Mouse (Mus musculus) hindbrain, embryonic 14.5 days (tissue): ENCODE results near the gene Rergl. TPM values are rescaled to one million over a fixed set of nuclear protein-coding genes. Genes with fewer than 3 reads are reported as not detected.

Experiments
- ATAC-seq: fragments of 200-750 bp; cut with Nextera tagmentation; 2 replicates; pipeline ENCODE4 v1.8.0; 2017; ENCODE audit warnings: moderate number of reproducible peaks, mild to moderate bottlenecking, moderate TSS enrichment, moderate library complexity; ENCODE audit not compliant: low FRiP score
- DNase-seq: peaks from one replicate; pipeline ENCODE4 v3.0.0-alpha.2; 2015; ENCODE audit warnings: low spot score
- H3K27ac ChIP-seq: fragments of 300-500 bp; sonication (generic); 2 replicates; pipeline ENCODE4 v1.5.1; 2014; ENCODE audit warnings: mild to moderate bottlenecking, moderate library complexity
- H3K27me3 ChIP-seq: fragments of 300-500 bp; sonication (generic); 2 replicates; pipeline ENCODE4 v1.6.1; 2014; ENCODE audit warnings: mild to moderate bottlenecking, low read length, mixed read lengths; ENCODE audit not compliant: control insufficient read depth, insufficient read depth
- H3K36me3 ChIP-seq: fragments of 300-500 bp; sonication (generic); replicated peaks from 2 replicates; pipeline ENCODE4 v1.6.1; 2014; ENCODE audit not compliant: control insufficient read depth, insufficient read depth
- H3K4me1 ChIP-seq: fragments of 300-500 bp; sonication (generic); replicated peaks from 2 replicates; pipeline ENCODE4 v1.6.1; 2014; ENCODE audit warnings: antibody characterized with exemption, low read length, mixed read lengths; ENCODE audit not compliant: control insufficient read depth, insufficient read depth
- H3K4me2 ChIP-seq: fragments of 300-500 bp; sonication (generic); replicated peaks from 2 replicates; pipeline ENCODE4 v1.6.1; 2014; ENCODE audit warnings: mild to moderate bottlenecking, moderate library complexity
- H3K4me3 ChIP-seq: fragments of 300-500 bp; sonication (generic); replicated peaks from 2 replicates; pipeline ENCODE4 v1.5.1; 2014; ENCODE audit warnings: mild to moderate bottlenecking, low read length
- H3K9ac ChIP-seq: fragments of 300-500 bp; sonication (generic); 2 replicates; pipeline ENCODE4 v1.6.1; 2014
- H3K9me3 ChIP-seq: fragments of 300-500 bp; sonication (generic); 2 replicates; pipeline ENCODE4 v1.6.1; 2016; ENCODE audit warnings: low read length; ENCODE audit not compliant: control insufficient read depth
- WGBS: fragments of 180-500 bp; shearing (Covaris S2); extraction: QIAGEN DNeasy Blood & Tissue Kit; methylation state at CpG from one replicate; pipeline ENCODE4 v1.1.7; 2014; 5-methylcytosine and 5-hydroxymethylcytosine counted together
- polyA plus RNA-seq: library from polyadenylated mRNA; unstranded; fragments of >200 nt; fragmentation: Nextera tagmentation; extraction: Ambion mirVana; gene quantifications from 2 replicates; pipeline ENCODE4 v1.2.1, GENCODE M21; 2014

The Rergl gene
- polyA plus RNA-seq = not detected in 2 replicates

DNA sequence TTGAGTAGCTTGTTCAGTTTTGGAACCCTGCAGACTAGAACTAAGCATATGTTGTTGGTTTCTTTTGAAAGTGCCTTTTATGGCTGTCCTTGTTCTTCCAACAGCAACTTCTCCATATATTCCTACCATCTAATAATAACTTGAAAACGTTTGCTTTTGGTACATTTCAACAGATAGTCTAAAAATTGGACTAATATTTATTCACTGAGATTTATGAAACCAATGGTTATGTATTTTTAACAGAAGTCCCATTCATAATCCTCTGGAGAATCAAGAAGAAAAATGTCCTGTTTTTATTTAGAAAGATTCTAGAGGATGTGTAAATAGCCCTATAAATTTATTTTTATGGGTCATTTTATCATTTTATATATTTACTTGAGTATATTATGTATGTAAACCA is at the start of gene Rergl:
Rergl (minus strand) TSS at position 101 of the 400 bp plus-strand sequence.
- Histone ChIP-seq H3K27ac (no peak within 1 kb of the TSS), H3K36me3 (no peaks in the 10 kb centered on the region), H3K4me2 (no peak within 1 kb of the TSS), H3K27me3 (no peaks in the 10 kb centered on the region), H3K4me1 (no peaks in the 10 kb centered on the region), H3K4me3 (no peak within 1 kb of the TSS), H3K9me3 (no peaks in the 10 kb centered on the region), H3K9ac (no peak within 1 kb of the TSS)
- DNase-seq (no peak), ATAC-seq (no peak)
- 30% methylated on average over 1 of the region's 1 CpGs for WGBS

DNA sequence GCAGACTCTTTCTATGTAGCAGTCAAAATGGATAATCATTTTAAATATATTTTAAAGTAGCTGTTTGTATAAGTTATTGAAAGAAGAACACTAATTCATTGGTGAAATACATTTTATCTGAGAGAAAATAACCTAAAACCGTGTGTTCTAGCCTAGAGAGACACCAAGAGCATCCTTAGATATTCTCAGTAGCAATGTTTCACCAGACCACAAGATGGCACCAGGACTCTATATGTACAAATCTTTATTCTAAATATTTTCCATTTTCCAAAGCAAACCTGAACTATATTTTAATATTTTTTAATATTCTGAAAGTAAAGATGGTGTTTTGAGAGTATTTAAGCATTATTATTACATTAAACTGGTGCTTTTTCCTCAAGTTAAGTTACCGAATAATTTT is 36.7 kb upstream of the Rergl start:
- no peak overlapping the region for H3K9ac ChIP-seq
- no peak for ATAC-seq
- H3K4me1 ChIP-seq = no peaks in the 10 kb centered on the region
- no peak overlapping the region for H3K27ac ChIP-seq
- H3K9me3 ChIP-seq = no peaks in the 10 kb centered on the region
- no peaks in the 10 kb centered on the region for H3K27me3 ChIP-seq
- WGBS = 63% methylated on average over 2 of the region's 2 CpGs
- H3K36me3 ChIP-seq = no peaks in the 10 kb centered on the region
- no peak overlapping the region for H3K4me3 ChIP-seq
- DNase-seq = peak; percentile 71
- H3K4me2 ChIP-seq = no peak overlapping the region

DNA sequence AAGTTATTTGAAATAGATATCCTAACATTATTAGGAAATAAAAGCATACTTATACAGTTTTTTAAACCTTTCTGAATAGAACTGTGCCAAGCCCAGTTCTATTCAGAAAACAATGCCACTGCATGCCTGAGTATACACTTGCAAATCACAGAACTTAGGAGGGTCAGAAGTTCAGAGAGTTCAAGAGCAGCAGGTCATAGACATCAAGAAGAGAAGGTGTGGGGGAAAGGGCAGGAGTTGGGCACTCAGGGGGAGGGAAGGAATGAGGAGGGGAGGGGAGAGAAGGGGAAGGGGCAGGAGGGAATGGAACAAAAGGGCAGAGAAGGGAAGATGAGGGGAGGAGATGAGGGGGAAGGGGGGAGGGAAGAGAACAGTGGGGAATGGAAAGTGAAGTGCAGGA is 23.6 kb upstream of the Rergl start:
- no peaks in the 10 kb centered on the region for H3K36me3 ChIP-seq
- H3K4me2 ChIP-seq = no peak overlapping the region
- H3K4me1 ChIP-seq = 0 out of 2 replicates have a peak, but pooled peaks cover 5% of the 10 kb centered on the region
- DNase-seq (no peak), ATAC-seq (no peak)
- H3K27me3 ChIP-seq = no peaks in the 10 kb centered on the region
- no peak overlapping the region for H3K9ac ChIP-seq
- H3K4me3 ChIP-seq = no peak overlapping the region
- H3K27ac ChIP-seq = no peak overlapping the region
- H3K9me3 ChIP-seq = no peaks in the 10 kb centered on the region

DNA sequence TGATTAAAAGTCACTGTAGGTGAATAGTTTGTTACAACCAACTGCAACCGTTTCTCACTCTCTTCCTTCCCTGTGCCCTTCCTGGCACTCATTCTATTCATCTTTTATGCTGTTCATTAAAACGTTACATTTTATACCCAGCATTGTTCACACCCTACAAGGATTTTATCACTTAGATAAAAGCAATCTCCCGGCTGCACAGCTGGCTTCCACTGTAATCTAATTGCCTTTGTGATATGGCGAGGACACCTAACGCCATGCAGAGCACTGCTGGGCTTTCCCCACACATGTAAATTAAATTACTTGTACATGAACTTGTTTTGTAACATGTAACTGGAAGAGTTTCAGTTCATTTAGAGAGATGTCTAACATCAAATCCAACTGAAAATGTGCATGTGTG is 22.5 kb upstream of the Rergl start:
- 18% methylated on average over 5 of the region's 5 CpGs for WGBS
- H3K36me3 ChIP-seq = no peaks in the 10 kb centered on the region
- no peak for ATAC-seq
- peak; percentile 34 for DNase-seq
- H3K4me1 ChIP-seq = 0 out of 2 replicates have a peak, but pooled peaks cover 5% of the 10 kb centered on the region
- H3K9ac ChIP-seq = no peak overlapping the region
- H3K9me3 ChIP-seq = no peaks in the 10 kb centered on the region
- H3K27me3 ChIP-seq = no peaks in the 10 kb centered on the region
- no peak overlapping the region for H3K27ac ChIP-seq
- no peak overlapping the region for H3K4me3 ChIP-seq
- H3K4me2 ChIP-seq = no peak overlapping the region

DNA sequence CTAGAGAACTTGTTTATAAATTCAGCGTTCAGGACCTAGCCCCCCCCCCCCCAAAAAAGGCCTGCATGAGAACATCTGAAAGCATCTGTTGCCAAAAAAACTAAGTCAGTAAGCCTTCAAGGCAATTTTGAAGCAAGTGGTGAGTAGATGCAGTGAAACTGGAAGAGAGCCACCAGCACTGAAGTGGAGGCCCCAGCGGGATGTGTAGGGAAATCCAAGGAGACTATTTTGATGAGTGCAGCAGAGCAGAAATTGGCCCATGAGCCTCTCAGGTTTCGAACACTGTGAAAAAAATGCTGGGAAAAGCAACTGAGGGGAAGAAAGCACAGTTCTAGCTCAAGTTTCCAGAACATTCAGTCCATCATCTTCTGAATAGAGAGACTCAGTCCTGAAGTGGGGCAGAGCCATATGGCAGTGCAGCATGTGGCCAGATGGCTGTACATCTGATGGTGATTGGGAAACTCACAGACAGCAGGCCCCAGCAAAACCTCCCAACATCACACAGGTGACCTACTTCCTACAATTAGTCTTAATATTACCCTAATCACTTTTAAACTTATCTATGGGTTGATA is 13.2 kb upstream of the Rergl start:
- Histone ChIP-seq H3K4me3 (no peak overlapping the region), H3K4me1 (no peaks in the 10 kb centered on the region), H3K9ac (no peak overlapping the region), H3K9me3 (no peaks in the 10 kb centered on the region), H3K27ac (no peak overlapping the region), H3K4me2 (no peak overlapping the region), H3K36me3 (no peaks in the 10 kb centered on the region), H3K27me3 (no peaks in the 10 kb centered on the region)
- DNase-seq (no peak), ATAC-seq (no peak)
- WGBS = 85% methylated on average over 3 of the region's 3 CpGs

- no peak overlapping the region for H3K27ac ChIP-seq
- DNase-seq (no peak), ATAC-seq (no peak)
- no peaks in the 10 kb centered on the region for H3K36me3 ChIP-seq
- no peak overlapping the region for H3K4me2 ChIP-seq
- no peaks in the 10 kb centered on the region for H3K4me1 ChIP-seq
- no peaks in the 10 kb centered on the region for H3K9me3 ChIP-seq
- H3K27me3 ChIP-seq = no peaks in the 10 kb centered on the region
- H3K9ac ChIP-seq = no peak overlapping the region
- H3K4me3 ChIP-seq = no peak overlapping the region
These were observed 22.0 kb downstream of the Rergl start for GRCm38 (mm10) chr6:139479730-139480129.

GRCm38 (mm10) chr6:139464980-139465379 is 36.8 kb downstream of the Rergl start:
- no peak for ATAC-seq
- 75% methylated on average over 6 of the region's 6 CpGs for WGBS
- no peak overlapping the region for H3K27ac ChIP-seq

DNA sequence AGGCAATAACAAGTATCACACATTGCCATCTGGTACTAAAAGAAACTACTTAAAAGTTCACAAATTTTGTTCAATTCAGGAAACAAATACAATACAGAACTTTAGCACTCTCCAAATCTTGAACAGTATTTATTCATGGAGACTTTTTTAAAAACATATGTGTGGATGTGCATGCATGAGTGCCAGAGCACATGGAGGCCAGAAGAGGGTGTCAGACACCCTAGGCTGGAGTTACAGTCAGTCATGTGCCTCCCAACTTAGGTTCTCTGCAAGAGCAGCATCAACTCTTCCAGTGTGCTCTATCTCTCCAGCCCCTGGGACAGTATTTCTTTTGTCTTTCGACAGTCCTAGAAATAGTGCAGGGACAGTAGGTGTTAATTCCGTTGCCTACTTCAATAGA is 37.5 kb downstream of the Rergl start:
- Histone ChIP-seq H3K4me2 (no peak overlapping the region), H3K27me3 (no peaks in the 10 kb centered on the region), H3K27ac (no peak overlapping the region), H3K9ac (no peak overlapping the region), H3K9me3 (no peaks in the 10 kb centered on the region), H3K36me3 (no peaks in the 10 kb centered on the region), H3K4me3 (no peak overlapping the region), H3K4me1 (no peaks in the 10 kb centered on the region)
- 88% methylated on average over 2 of the region's 2 CpGs for WGBS
- no peak for DNase-seq
- no peak for ATAC-seq

More at GRCm38 (mm10) chr6:139464980-139465379, 36.8 kb downstream of the Rergl start:
- Histone ChIP-seq H3K4me3 (no peak overlapping the region), H3K27me3 (no peaks in the 10 kb centered on the region), H3K9ac (no peak overlapping the region), H3K9me3 (no peaks in the 10 kb centered on the region), H3K4me1 (no peaks in the 10 kb centered on the region), H3K36me3 (no peaks in the 10 kb centered on the region), H3K4me2 (no peak overlapping the region)
- DNase-seq = no peak

DNA sequence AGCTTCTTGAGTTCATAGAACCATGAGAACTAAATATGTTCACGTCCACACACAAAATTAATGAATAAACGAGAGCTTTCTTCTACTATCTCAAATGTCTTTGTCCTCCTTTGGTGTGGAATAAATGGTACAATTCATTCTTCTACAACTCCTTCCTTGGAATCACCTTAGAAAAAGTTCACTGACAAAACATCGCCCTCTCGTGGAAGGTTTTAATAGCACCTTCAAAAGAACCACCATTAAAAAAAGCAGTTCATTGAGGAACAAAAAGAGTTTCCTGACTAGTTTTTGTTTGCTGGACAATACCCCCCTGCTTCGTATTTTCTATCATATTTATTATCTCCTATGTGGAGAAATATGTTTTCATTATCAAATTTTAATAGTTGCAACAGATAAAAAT is 40.7 kb downstream of the Rergl start:
- WGBS = 35% methylated on average over 5 of the region's 5 CpGs
- H3K9me3 ChIP-seq = no peaks in the 10 kb centered on the region
- ATAC-seq = no peak
- peak; percentile 34 for DNase-seq
- no peak overlapping the region for H3K9ac ChIP-seq
- no peaks in the 10 kb centered on the region for H3K4me1 ChIP-seq
- no peak overlapping the region for H3K4me2 ChIP-seq
- no peak overlapping the region for H3K27ac ChIP-seq
- no peaks in the 10 kb centered on the region for H3K36me3 ChIP-seq
- no peaks in the 10 kb centered on the region for H3K27me3 ChIP-seq
- H3K4me3 ChIP-seq = no peak overlapping the region

GRCm38 (mm10) chr6:139460470-139460869 is 41.3 kb downstream of the Rergl start:
- ATAC-seq (no peak), DNase-seq (no peak)
- no peaks in the 10 kb centered on the region for H3K27me3 ChIP-seq
- no peak overlapping the region for H3K4me2 ChIP-seq
- WGBS = 84% methylated on average over 10 of the region's 10 CpGs
- H3K9me3 ChIP-seq = no peaks in the 10 kb centered on the region
- no peak overlapping the region for H3K27ac ChIP-seq
- no peak overlapping the region for H3K4me3 ChIP-seq
- no peaks in the 10 kb centered on the region for H3K4me1 ChIP-seq
- H3K9ac ChIP-seq = no peak overlapping the region
- H3K36me3 ChIP-seq = no peaks in the 10 kb centered on the region
